Mouse (Mus musculus) midbrain, embryonic 11.5 days (tissue): ENCODE results near the gene Acly. TPM values are rescaled to one million over a fixed set of nuclear protein-coding genes. Genes with fewer than 3 reads are reported as not detected.

Experiments used
- ATAC-seq: fragments of 200-750 bp; cut with Nextera tagmentation; 2 replicates; pipeline ENCODE4 v1.8.0; 2017; ENCODE audit warnings: moderate TSS enrichment, moderate library complexity; ENCODE audit not compliant: low FRiP score
- DNase-seq: peaks from one replicate; pipeline ENCODE4 v3.0.0; 2015; ENCODE audit warnings: low spot score; ENCODE audit errors: missing footprints
- H3K27ac ChIP-seq: fragments of 300-500 bp; sonication (generic); 2 replicates; pipeline ENCODE4 v1.5.1; 2014; ENCODE audit warnings: low read depth, low read length
- H3K27me3 ChIP-seq: fragments of 300-500 bp; sonication (generic); 2 replicates; pipeline ENCODE4 v1.6.1; 2014; ENCODE audit warnings: mild to moderate bottlenecking, low read length, moderate library complexity, mixed read lengths; ENCODE audit not compliant: control insufficient read depth, insufficient read depth
- H3K36me3 ChIP-seq: fragments of 300-500 bp; sonication (generic); 2 replicates; pipeline ENCODE4 v1.6.1; 2014; ENCODE audit warnings: mild to moderate bottlenecking, low read length, moderate library complexity, mixed read lengths; ENCODE audit not compliant: control insufficient read depth, insufficient read depth
- H3K4me1 ChIP-seq: fragments of 300-500 bp; sonication (generic); 2 replicates; pipeline ENCODE4 v1.6.1; 2014; ENCODE audit warnings: low read length; ENCODE audit not compliant: control insufficient read depth, insufficient read depth
- H3K4me2 ChIP-seq: fragments of 300-500 bp; sonication (generic); 2 replicates; pipeline ENCODE4 v1.6.1; 2014; ENCODE audit warnings: mild to moderate bottlenecking, moderate library complexity
- H3K4me3 ChIP-seq: fragments of 300-500 bp; sonication (generic); 2 replicates; pipeline ENCODE4 v1.5.1; 2014; ENCODE audit warnings: low read depth, low read length
- H3K9ac ChIP-seq: fragments of 300-500 bp; sonication (generic); 2 replicates; pipeline ENCODE4 v1.6.1; 2014; ENCODE audit warnings: low read length
- H3K9me3 ChIP-seq: fragments of 300-500 bp; sonication (generic); 2 replicates; pipeline ENCODE4 v1.6.1; 2016; ENCODE audit warnings: low read length; ENCODE audit not compliant: control insufficient read depth
- WGBS: fragments of 180-500 bp; shearing (Covaris S2); extraction: QIAGEN DNeasy Blood & Tissue Kit; methylation state at CpG from one replicate; pipeline ENCODE4 v1.1.7; 2014; 5-methylcytosine and 5-hydroxymethylcytosine counted together
- polyA plus RNA-seq: library from polyadenylated mRNA; unstranded; fragments of >200 nt; fragmentation: Nextera tagmentation; extraction: Ambion mirVana; gene quantifications from 2 replicates; pipeline ENCODE4 v1.2.1, GENCODE M21; 2014

Acly gene
- polyA plus RNA-seq, 1 experiment from 2014 or later = 314 TPM

DNA sequence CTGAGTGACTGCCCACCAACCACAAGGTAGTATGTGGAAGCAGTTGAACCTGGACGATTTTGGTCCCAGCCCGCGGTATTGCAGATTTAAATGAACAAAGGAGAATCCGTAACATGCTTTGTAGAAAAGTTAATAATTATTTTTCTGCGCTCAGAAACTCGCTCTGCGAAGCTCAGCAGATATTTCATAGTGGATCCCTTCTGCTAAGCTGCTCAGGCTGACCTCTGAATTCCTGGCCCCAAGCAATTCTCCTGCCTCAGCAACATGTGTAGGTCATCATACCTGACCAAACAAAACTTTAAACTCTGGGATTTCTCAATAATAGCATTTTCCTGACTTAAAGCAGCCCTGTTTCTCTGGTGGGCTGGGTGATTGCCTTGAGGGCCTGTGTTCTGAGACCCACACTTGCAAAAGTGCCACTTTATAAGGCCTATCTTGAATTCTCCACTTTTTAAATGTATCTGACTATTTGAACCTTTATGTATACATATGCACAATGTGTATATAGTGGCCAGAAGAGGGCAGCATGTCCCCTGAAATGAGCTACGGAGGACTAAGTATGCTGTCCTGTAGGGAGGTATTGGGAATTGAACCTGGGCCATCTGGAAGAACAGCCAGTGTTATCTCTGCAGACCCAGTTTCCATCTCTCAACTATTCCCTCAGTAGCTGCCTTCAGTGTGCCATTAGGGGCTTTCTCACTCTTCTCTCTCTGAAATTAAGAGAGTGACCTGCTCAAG is 41.8 kb downstream of the Acly start:
- no peak overlapping the region for H3K4me3 ChIP-seq
- DNase-seq = peak; percentile 88
- no peaks in the 10 kb centered on the region for H3K9me3 ChIP-seq
- no peaks in the 10 kb centered on the region for H3K27me3 ChIP-seq
- no peak overlapping the region for H3K27ac ChIP-seq
- H3K36me3 ChIP-seq = peaks cover 32% of the 10 kb centered on the region
- WGBS = 90% methylated on average over 8 of the region's 8 CpGs
- ATAC-seq = no peak
- H3K4me2 ChIP-seq = no peak overlapping the region
- no peaks in the 10 kb centered on the region for H3K4me1 ChIP-seq
- no peak overlapping the region for H3K9ac ChIP-seq

- H3K9me3 ChIP-seq = no peaks in the 10 kb centered on the region
- H3K9ac ChIP-seq = no peak overlapping the region
- H3K4me2 ChIP-seq = no peak overlapping the region
- no peak overlapping the region for H3K27ac ChIP-seq
- ATAC-seq (no peak), DNase-seq (no peak)
- WGBS = 96% methylated on average over 3 of the region's 3 CpGs
- H3K4me3 ChIP-seq = no peak overlapping the region
- H3K36me3 ChIP-seq = peaks cover 29% of the 10 kb centered on the region
- H3K27me3 ChIP-seq = no peaks in the 10 kb centered on the region
- H3K4me1 ChIP-seq = no peaks in the 10 kb centered on the region
These were observed 43.3 kb downstream of the Acly start for GRCm38 (mm10) chr11:100484461-100484860.

- H3K27me3 ChIP-seq = no peaks in the 10 kb centered on the region
- ATAC-seq (no peak), DNase-seq (no peak)
- peaks cover 37% of the 10 kb centered on the region for H3K36me3 ChIP-seq
- no peak overlapping the region for H3K4me2 ChIP-seq
- H3K27ac ChIP-seq = no peak overlapping the region
- 94% methylated on average over 7 of the region's 7 CpGs for WGBS
- no peak overlapping the region for H3K9ac ChIP-seq
- no peaks in the 10 kb centered on the region for H3K9me3 ChIP-seq
- H3K4me3 ChIP-seq = no peak overlapping the region
- no peaks in the 10 kb centered on the region for H3K4me1 ChIP-seq
These were observed 48.6 kb downstream of the Acly start for GRCm38 (mm10) chr11:100479152-100479551.

GRCm38 (mm10) chr11:100476281-100476680 is 51.5 kb downstream of the Acly start:
- Histone ChIP-seq H3K36me3 (peaks cover 27% of the 10 kb centered on the region), H3K27me3 (no peaks in the 10 kb centered on the region)
- 95% methylated on average over 5 of the region's 5 CpGs for WGBS

GRCm38 (mm10) chr11:100472935-100473295 is 54.9 kb downstream of the Acly start:
- no peak; the same call in none of the 2 replicates for ATAC-seq
- Histone ChIP-seq H3K36me3 (peaks cover 6% of the 10 kb centered on the region; the same call in 1 of the 2 replicates), H3K9me3 (no peaks in the 10 kb centered on the region), H3K4me3 (peak overlapping the region; percentile 94; the same call in 1 of the 2 replicates), H3K27me3 (no peaks in the 10 kb centered on the region), H3K9ac (no peak overlapping the region), H3K4me1 (peaks cover 10% of the 10 kb centered on the region), H3K27ac (no peak overlapping the region), H3K4me2 (no peak overlapping the region)
- 29% methylated on average over 5 of the region's 5 CpGs for WGBS
- DNase-seq = no peak

More at GRCm38 (mm10) chr11:100476281-100476680, 51.5 kb downstream of the Acly start:
- no peak overlapping the region for H3K4me3 ChIP-seq
- H3K27ac ChIP-seq = no peak overlapping the region
- peaks cover under 1% of the 10 kb centered on the region; the same call in 1 of the 2 replicates for H3K4me1 ChIP-seq
- H3K9ac ChIP-seq = no peak overlapping the region
- no peak overlapping the region for H3K4me2 ChIP-seq
- H3K9me3 ChIP-seq = no peaks in the 10 kb centered on the region
- no peak for DNase-seq
- ATAC-seq = no peak

GRCm38 (mm10) chr11:100472197-100472934 is 55.4 kb downstream of the Acly start, which contains the start of gene Klhl11:
Gene Klhl11 (minus strand): TSS chr11:100472741.
- ATAC-seq (peak; percentile 92), DNase-seq (peak; percentile 100)
- under 1% methylated on average over 83 of the region's 83 CpGs for WGBS
- peak within 1 kb of the TSS; percentile 94 for H3K4me3 ChIP-seq
- H3K4me2 ChIP-seq = peak within 1 kb of the TSS; percentile 63
- H3K27me3 ChIP-seq = no peaks in the 10 kb centered on the region
- H3K9ac ChIP-seq = peak within 1 kb of the TSS; percentile 94
- peaks cover 6% of the 10 kb centered on the region; the same call in 1 of the 2 replicates for H3K36me3 ChIP-seq
- peak within 1 kb of the TSS; percentile 72 for H3K27ac ChIP-seq
- H3K9me3 ChIP-seq = no peaks in the 10 kb centered on the region
- H3K4me1 ChIP-seq = peaks cover 10% of the 10 kb centered on the region

- ATAC-seq (no peak; the same call in 1 of the 2 replicates), DNase-seq (peak; percentile 91)
- no peaks in the 10 kb centered on the region for H3K9me3 ChIP-seq
- peaks cover 4% of the 10 kb centered on the region; the same call in 1 of the 2 replicates for H3K36me3 ChIP-seq
- H3K27ac ChIP-seq = peak overlapping the region; percentile 72; the same call in 1 of the 2 replicates
- H3K4me1 ChIP-seq = peaks cover 10% of the 10 kb centered on the region
- WGBS = 5% methylated on average over 29 of the region's 30 CpGs
- peak overlapping the region; percentile 94 for H3K4me3 ChIP-seq
- peak overlapping the region; percentile 63 for H3K4me2 ChIP-seq
- no peaks in the 10 kb centered on the region for H3K27me3 ChIP-seq
- peak overlapping the region; percentile 94 for H3K9ac ChIP-seq
These were observed 56.2 kb downstream of the Acly start for GRCm38 (mm10) chr11:100471352-100472196.

DNA sequence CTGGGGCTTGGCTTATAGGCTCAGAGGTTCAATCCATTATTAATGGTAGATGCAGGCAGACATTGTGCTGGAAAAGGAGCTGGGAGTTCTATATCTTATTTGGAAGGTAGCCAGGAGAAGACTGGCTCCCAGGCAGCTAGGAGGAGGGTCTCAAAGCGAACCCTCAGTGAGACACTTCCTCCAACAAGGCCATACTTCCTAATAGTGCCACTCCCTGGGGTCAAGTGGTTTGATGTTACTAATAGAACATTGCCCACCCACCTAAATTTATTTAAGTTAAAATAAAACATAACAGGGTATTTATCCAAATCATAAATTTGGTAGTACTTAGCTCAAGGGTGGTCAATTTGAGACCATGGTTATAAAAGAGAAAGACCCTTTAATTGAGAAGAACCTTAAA is 62.0 kb downstream of the Acly start:
- peaks cover 2% of the 10 kb centered on the region; the same call in 1 of the 2 replicates for H3K36me3 ChIP-seq
- ATAC-seq = no peak
- DNase-seq = peak; percentile 66
- H3K9me3 ChIP-seq = no peaks in the 10 kb centered on the region
- no peak overlapping the region for H3K4me2 ChIP-seq
- H3K9ac ChIP-seq = no peak overlapping the region
- H3K4me1 ChIP-seq = peaks cover 5% of the 10 kb centered on the region
- WGBS = 81% methylated on average over 1 of the region's 1 CpGs
- no peak overlapping the region for H3K27ac ChIP-seq
- no peaks in the 10 kb centered on the region for H3K27me3 ChIP-seq
- no peak overlapping the region for H3K4me3 ChIP-seq
